Mouse (Mus musculus): ENCODE data around the gene Gm13304. TPM values are rescaled to one million over a fixed set of nuclear protein-coding genes. Genes with fewer than 3 reads are reported as not detected.

The Gm13304 gene
- not detected for polyA plus RNA-seq (2015; fragmentation: Illumina TruSeq; extraction: RNeasy Lipid Tissue Mini Kit (QIAGEN cat#74804); ENCODE audit: insufficient read depth, low replicate concordance)

GRCm38 (mm10) chr4:42114517-42114916 lies at the start of gene Gm13304:
Gene Gm13304, plus strand, starts transcription at chr4:42114817.

GRCm38 (mm10) chr4:42090907-42091306 lies 23.7 kb upstream of the Gm13304 start, which contains the start of gene Gm3893:
Gene Gm3893, plus strand, starts transcription at chr4:42091207.

GRCm38 (mm10) chr4:42153136-42153535 lies 38.5 kb downstream of the Gm13304 start, which contains the start of gene Gm13306:
Gene Gm13306, plus strand, starts transcription at chr4:42153436.

Other genes with a start within 250 kb of the Gm13304 start
- 10.9 TPM for gene Gm21541, start 211.2 kb upstream of the Gm13304 start, polyA plus RNA-seq (2015; fragmentation: Illumina TruSeq; extraction: RNeasy Lipid Tissue Mini Kit (QIAGEN cat#74804); ENCODE audit: insufficient read depth, low replicate concordance)
- 1.7 TPM for gene Gm20878, start 173.2 kb upstream of the Gm13304 start, polyA plus RNA-seq (2015; fragmentation: Illumina TruSeq; extraction: RNeasy Lipid Tissue Mini Kit (QIAGEN cat#74804); ENCODE audit: insufficient read depth, low replicate concordance)
- gene Fam205a4, start 148.8 kb upstream of the Gm13304 start, polyA plus RNA-seq (2015; fragmentation: Illumina TruSeq; extraction: RNeasy Lipid Tissue Mini Kit (QIAGEN cat#74804); ENCODE audit: insufficient read depth, low replicate concordance) = 0.48 TPM
- not detected for gene Gm21093, start 80.1 kb upstream of the Gm13304 start, polyA plus RNA-seq (2015; fragmentation: Illumina TruSeq; extraction: RNeasy Lipid Tissue Mini Kit (QIAGEN cat#74804); ENCODE audit: insufficient read depth, low replicate concordance)
- not detected for gene Gm3893, start 23.6 kb upstream of the Gm13304 start, polyA plus RNA-seq (2015; fragmentation: Illumina TruSeq; extraction: RNeasy Lipid Tissue Mini Kit (QIAGEN cat#74804); ENCODE audit: insufficient read depth, low replicate concordance)
- gene Gm13306, start 38.6 kb downstream of the Gm13304 start, polyA plus RNA-seq (2015; fragmentation: Illumina TruSeq; extraction: RNeasy Lipid Tissue Mini Kit (QIAGEN cat#74804); ENCODE audit: insufficient read depth, low replicate concordance) = not detected
- gene Gm13305, start 53.8 kb downstream of the Gm13304 start, polyA plus RNA-seq (2015; fragmentation: Illumina TruSeq; extraction: RNeasy Lipid Tissue Mini Kit (QIAGEN cat#74804); ENCODE audit: insufficient read depth, low replicate concordance) = 1.6 TPM
- gene Gm10600, start 125.8 kb downstream of the Gm13304 start, polyA plus RNA-seq (2015; fragmentation: Illumina TruSeq; extraction: RNeasy Lipid Tissue Mini Kit (QIAGEN cat#74804); ENCODE audit: insufficient read depth, low replicate concordance) = 1.5 TPM
- gene Ccl21b, start 140.9 kb downstream of the Gm13304 start, polyA plus RNA-seq (2015; fragmentation: Illumina TruSeq; extraction: RNeasy Lipid Tissue Mini Kit (QIAGEN cat#74804); ENCODE audit: insufficient read depth, low replicate concordance) = not detected
- not detected for gene Gm21953, start 179.4 kb downstream of the Gm13304 start, polyA plus RNA-seq (2015; fragmentation: Illumina TruSeq; extraction: RNeasy Lipid Tissue Mini Kit (QIAGEN cat#74804); ENCODE audit: insufficient read depth, low replicate concordance)
- not detected for gene Fam205a3, start 203.5 kb downstream of the Gm13304 start, polyA plus RNA-seq (2015; fragmentation: Illumina TruSeq; extraction: RNeasy Lipid Tissue Mini Kit (QIAGEN cat#74804); ENCODE audit: insufficient read depth, low replicate concordance)